Mouse (Mus musculus): ENCODE data around the gene Ppme1. TPM values are rescaled to one million over a fixed set of nuclear protein-coding genes. Genes with fewer than 3 reads are reported as not detected.

The Ppme1 gene
- polyA plus RNA-seq, 1 experiment from 2014 or later: 50.2 TPM

Other genes with a start within 250 kb of the Ppme1 start
- 13.6 and 14.8 TPM in 2 replicates for gene Lipt2, start 213.0 kb downstream of the Ppme1 start, polyA plus RNA-seq (2015; fragmentation: Nextera tagmentation; extraction: Ambion mirVana)
- 11.0 and 14.0 TPM in 2 replicates for gene Kcne3, start 195.8 kb downstream of the Ppme1 start, polyA plus RNA-seq (2015; fragmentation: Nextera tagmentation; extraction: Ambion mirVana)
- gene Pgm2l1, start 144.9 kb downstream of the Ppme1 start, polyA plus RNA-seq (2015; fragmentation: Nextera tagmentation; extraction: Ambion mirVana): 1.7 and 2.1 TPM in 2 replicates
- 11.0 and 11.6 TPM in 2 replicates for gene P4ha3, start 86.8 kb downstream of the Ppme1 start, polyA plus RNA-seq (2015; fragmentation: Nextera tagmentation; extraction: Ambion mirVana)
- 12.8 and 13.1 TPM in 2 replicates for gene C2cd3, start 74 bp downstream of the Ppme1 start, polyA plus RNA-seq (2015; fragmentation: Nextera tagmentation; extraction: Ambion mirVana)
- 0.07 and 0.24 TPM in 2 replicates for gene Ucp3, start 100.7 kb upstream of the Ppme1 start, polyA plus RNA-seq (2015; fragmentation: Nextera tagmentation; extraction: Ambion mirVana)
- 189 and 197 TPM in 2 replicates for gene Ucp2, start 121.0 kb upstream of the Ppme1 start, polyA plus RNA-seq (2015; fragmentation: Nextera tagmentation; extraction: Ambion mirVana)
- gene Dnajb13, start 142.7 kb upstream of the Ppme1 start, polyA plus RNA-seq (2015; fragmentation: Nextera tagmentation; extraction: Ambion mirVana): 0.19 and 0.29 TPM in 2 replicates
- gene Coa4, start 164.8 kb upstream of the Ppme1 start, polyA plus RNA-seq (2015; fragmentation: Nextera tagmentation; extraction: Ambion mirVana): 23.0 and 23.1 TPM in 2 replicates
- 82.4 and 91.0 TPM in 2 replicates for gene Rab6a, start 235.1 kb upstream of the Ppme1 start, polyA plus RNA-seq (2015; fragmentation: Nextera tagmentation; extraction: Ambion mirVana)
- 76.8 and 83.0 TPM in 2 replicates for gene Mrpl48, start 236.0 kb upstream of the Ppme1 start, polyA plus RNA-seq (2015; fragmentation: Nextera tagmentation; extraction: Ambion mirVana)